Mouse (Mus musculus) lung, adult 2 months (tissue): ENCODE data around the gene Trip4. TPM values are rescaled to one million over a fixed set of nuclear protein-coding genes. Genes with fewer than 3 reads are reported as not detected.

Source experiments
- DNase-seq: peaks from one replicate; pipeline ENCODE4 v3.0.0; 2022
- H3K4me1 ChIP-seq: fragments of 200-500 bp; 2 replicates; pipeline ENCODE4 v1.6.1; 2011; ENCODE audit warnings: low read length; ENCODE audit not compliant: control insufficient read depth, insufficient read depth
- H3K4me3 ChIP-seq: fragments of 200-500 bp; replicated peaks from 2 replicates; pipeline ENCODE3; 2011; ENCODE audit warnings: low read depth, mild to moderate bottlenecking, control low read depth, low read length; ENCODE audit errors: extremely low read depth
- CTCF ChIP-seq: fragments of 200-500 bp; IDR thresholded peaks from 2 replicates; pipeline ENCODE4 v1.5.1; 2011; ENCODE audit warnings: mild to moderate bottlenecking, low read length, control low read depth; ENCODE audit not compliant: insufficient read depth
- POLR2A ChIP-seq: fragments of 200-500 bp; IDR thresholded peaks from 2 replicates; pipeline ENCODE4 v1.6.1; 2011; ENCODE audit warnings: low read depth, mild to moderate bottlenecking, control low read depth, low read length, borderline replicate concordance; ENCODE audit errors: extremely low read depth
- WGBS: fragments of 180-500 bp; shearing (Covaris S2); methylation state at CpG from one replicate; pipeline ENCODE4 v1.1.7; 2018; 5-methylcytosine and 5-hydroxymethylcytosine counted together
- polyA plus RNA-seq: library from polyadenylated mRNA; depleted of rRNA; stranded (reverse); fragments of >200 nt; gene quantifications from 2 replicates; pipeline ENCODE4 v1.2.3, GENCODE M21; 2012

The Trip4 gene
- polyA plus RNA-seq, 1 experiment: 8.4 TPM

GRCm38 (mm10) chr9:65839841-65840240, 68.8 kb downstream of the Trip4 start:
- H3K4me1 ChIP-seq: peaks cover 5% of the 10 kb centered on the region
- TF ChIP-seq CTCF (no peak), POLR2A (no peak)
- no peak for DNase-seq
- 98% methylated on average over 1 of the region's 1 CpGs for WGBS
- H3K4me3 ChIP-seq: no peak overlapping the region

- DNase-seq: no peak
- H3K4me3 ChIP-seq: no peak overlapping the region
- no peaks in the 10 kb centered on the region for H3K4me1 ChIP-seq
- no peak for TF ChIP-seq CTCF
- TF ChIP-seq POLR2A: no peak
Observed at GRCm38 (mm10) chr9:65836916-65837315, 71.7 kb downstream of the Trip4 start.

GRCm38 (mm10) chr9:65834628-65835354, 73.8 kb downstream of the Trip4 start:
- 73% methylated on average over 10 of the region's 10 CpGs for WGBS
- TF ChIP-seq CTCF (no peak), POLR2A (no peak)
- Histone ChIP-seq H3K4me3 (no peak overlapping the region), H3K4me1 (no peaks in the 10 kb centered on the region; the same call in 1 of the 2 replicates)
- no peak for DNase-seq

GRCm38 (mm10) chr9:65833640-65834039, 75.0 kb downstream of the Trip4 start:
- no peak for DNase-seq
- H3K4me3 ChIP-seq: no peak overlapping the region
- no peak for TF ChIP-seq POLR2A
- no peak for TF ChIP-seq CTCF
- H3K4me1 ChIP-seq: peaks cover 1% of the 10 kb centered on the region; the same call in 1 of the 2 replicates

- 99% methylated on average over 2 of the region's 2 CpGs for WGBS
- no peak for DNase-seq
- peaks cover 5% of the 10 kb centered on the region for H3K4me1 ChIP-seq
- no peak overlapping the region for H3K4me3 ChIP-seq
- TF ChIP-seq CTCF (no peak), POLR2A (no peak)
Observed at GRCm38 (mm10) chr9:65833230-65833629, 75.4 kb downstream of the Trip4 start.

- H3K4me3 ChIP-seq: no peak overlapping the region
- 38% methylated on average over 2 of the region's 2 CpGs for WGBS
- TF ChIP-seq POLR2A (no peak), CTCF (no peak)
- no peak for DNase-seq
- peaks cover 7% of the 10 kb centered on the region for H3K4me1 ChIP-seq
Observed at GRCm38 (mm10) chr9:65832041-65832440, 76.6 kb downstream of the Trip4 start.

GRCm38 (mm10) chr9:65831164-65831563, 77.4 kb downstream of the Trip4 start:
- Histone ChIP-seq H3K4me1 (peaks cover 9% of the 10 kb centered on the region), H3K4me3 (no peak overlapping the region)
- DNase-seq: no peak
- TF ChIP-seq CTCF: no peak
- no peak for TF ChIP-seq POLR2A
- WGBS: 51% methylated on average over 4 of the region's 4 CpGs

GRCm38 (mm10) chr9:65830255-65830654, 78.3 kb downstream of the Trip4 start:
- Histone ChIP-seq H3K4me3 (no peak overlapping the region), H3K4me1 (peaks cover 17% of the 10 kb centered on the region)
- no peak for TF ChIP-seq CTCF
- no peak for TF ChIP-seq POLR2A
- DNase-seq: no peak
- WGBS: 84% methylated on average over 4 of the region's 4 CpGs

- peaks cover 20% of the 10 kb centered on the region for H3K4me1 ChIP-seq
- no peak overlapping the region for H3K4me3 ChIP-seq
- TF ChIP-seq POLR2A (no peak), CTCF (peak; percentile 25; the same call in 1 of the 2 replicates)
- no peak for DNase-seq
- 85% methylated on average over 1 of the region's 2 CpGs for WGBS
Observed at GRCm38 (mm10) chr9:65829410-65829809, 79.2 kb downstream of the Trip4 start.

- peaks cover 29% of the 10 kb centered on the region for H3K4me1 ChIP-seq
- WGBS: 9% methylated on average over 3 of the region's 3 CpGs
- H3K4me3 ChIP-seq: no peak overlapping the region
- TF ChIP-seq CTCF: no peak
- TF ChIP-seq POLR2A: no peak
- no peak for DNase-seq
Observed at GRCm38 (mm10) chr9:65828511-65828910, 80.1 kb downstream of the Trip4 start.

GRCm38 (mm10) chr9:65828016-65828403, 80.6 kb downstream of the Trip4 start:
- peaks cover 32% of the 10 kb centered on the region for H3K4me1 ChIP-seq
- peak overlapping the region; percentile 48 for H3K4me3 ChIP-seq
- 2% methylated on average over 13 of the region's 13 CpGs for WGBS
- DNase-seq: no peak
- no peak for TF ChIP-seq CTCF
- TF ChIP-seq POLR2A: no peak
